ENCODE assay signal across 9 mouse cellular contexts in the genomic region with DNA sequence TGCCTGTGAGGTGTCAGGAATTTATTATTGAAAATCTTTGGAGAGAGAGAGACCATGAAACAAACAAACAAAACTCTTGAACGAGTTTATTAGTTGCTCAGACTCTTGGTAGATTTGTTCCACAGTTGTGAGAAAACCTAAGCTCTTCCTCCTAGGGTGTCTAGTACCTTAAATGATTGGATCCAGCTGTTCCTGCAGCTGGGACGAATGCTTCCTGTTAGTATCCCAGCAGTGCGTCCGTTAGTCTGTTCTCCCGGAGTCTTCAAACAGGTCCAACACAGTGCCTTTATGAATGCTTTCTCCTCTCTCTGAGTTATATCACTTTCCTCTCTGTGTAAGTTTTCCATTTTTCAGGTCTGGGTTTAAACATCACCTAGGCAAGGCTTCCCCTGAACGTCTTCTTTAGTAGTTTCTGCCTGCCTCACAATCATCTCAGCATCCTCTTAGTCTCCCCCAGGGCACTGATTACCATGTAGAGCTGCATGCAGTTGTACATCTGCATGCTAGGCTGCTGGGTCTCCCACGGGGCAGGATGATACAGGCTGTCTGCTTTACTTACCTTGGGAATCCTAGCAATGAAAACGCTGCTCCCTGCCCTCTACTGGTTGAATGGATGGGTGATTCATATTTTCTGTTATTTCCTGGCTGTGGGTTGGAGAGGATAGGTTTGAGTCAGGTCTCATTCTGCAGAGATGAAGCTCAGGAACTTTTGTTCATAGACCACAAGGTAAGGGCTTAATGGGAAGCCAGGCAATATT.
DNase-seq lines count a peak whose midpoint lies in the region; ATAC-seq lines count a peak whose summit lies in the region.
"Had no signal": no experiment of that assay in that cellular context is flagged by ENCODE, and none has a peak within 500 bp of the region (broad histone marks: within the 10 kb centered on the region; RNA-seq: fewer than 3 reads in every experiment).

No protein-coding gene starts in this region.

- H3K36me3 ChIP-seq in kidney, embryonic 14.5 days (ENCODE audit: control insufficient read depth, insufficient read depth, low read length), result no peaks in the 10 kb centered on the region
- H3K36me3 ChIP-seq in intestine, embryonic 16.5 days (ENCODE audit: control insufficient read depth, insufficient read depth, low read length), result no peaks in the 10 kb centered on the region

- ATAC-seq in kidney, embryonic 14.5 days (ENCODE audit: low FRiP score, low TSS enrichment), result peak; percentile 50; the same call in 1 of the 2 replicates
- peak; percentile 72; the same call in 1 of the 2 replicates for ATAC-seq in intestine, embryonic 16.5 days
- ATAC-seq in megakaryocyte progenitor cell, adult 5-6 weeks (replicated peaks; ENCODE audit: poor library complexity), result no peak
- ATAC-seq: inflammation-experienced regulatory T-cells, adult 6 months had no signal

- no peak overlapping the region for H3K27ac ChIP-seq in kidney, embryonic 14.5 days (ENCODE audit: low read depth, low read length)
- H3K27ac ChIP-seq in intestine, embryonic 16.5 days (ENCODE audit: low read length), result no peak overlapping the region

- H3K9me3 ChIP-seq in kidney, embryonic 14.5 days (ENCODE audit: control insufficient read depth, low read length), result no peaks in the 10 kb centered on the region
- H3K9me3 ChIP-seq in intestine, embryonic 16.5 days (ENCODE audit: control insufficient read depth, low read length), result no peaks in the 10 kb centered on the region
- H3K9me3 ChIP-seq: megakaryocyte, embryonic 14.5 days had no signal

- H3K4me1 ChIP-seq in kidney, embryonic 14.5 days (ENCODE audit: control insufficient read depth, insufficient read depth, low read length), result 0 out of 2 replicates have a peak, but pooled peaks cover 3% of the 10 kb centered on the region
- H3K4me1 ChIP-seq in intestine, embryonic 16.5 days (ENCODE audit: control insufficient read depth, insufficient read depth, low read length), result 0 out of 2 replicates have a peak, but pooled peaks cover 4% of the 10 kb centered on the region

- 27% methylated on average over 8 of the region's 8 CpGs for WGBS in kidney, embryonic 14.5 days
- 27% methylated on average over 8 of the region's 8 CpGs for WGBS in intestine, embryonic 16.5 days

- DNase-seq in kidney, adult 11 months, result no peak
- DNase-seq in 3T3-L1 (ENCODE audit: low read depth, low spot score) (peak; percentile 65), NIH3T3 (ENCODE audit: low read depth) (peak; percentile 58)
- no peak for DNase-seq in urinary bladder, adult 18-20 months (ENCODE audit: low spot score in 2 of 2)

- H3K27me3 ChIP-seq in kidney, embryonic 14.5 days (ENCODE audit: control insufficient read depth, insufficient read depth, low read length), result no peaks in the 10 kb centered on the region
- H3K27me3 ChIP-seq in intestine, embryonic 16.5 days (replicated peaks; ENCODE audit: control insufficient read depth, insufficient read depth, low read length), result no peaks in the 10 kb centered on the region

- no peak overlapping the region for H3K9ac ChIP-seq in kidney, embryonic 14.5 days (ENCODE audit: low read depth, low read length)
- no peak overlapping the region for H3K9ac ChIP-seq in intestine, embryonic 16.5 days (ENCODE audit: low read depth, low read length)

- H3K4me3 ChIP-seq in kidney, embryonic 14.5 days (ENCODE audit: low read length), result no peak overlapping the region
- no peak overlapping the region for H3K4me3 ChIP-seq in intestine, embryonic 16.5 days (ENCODE audit: low read length)
- H3K4me3 ChIP-seq: megakaryocyte, embryonic 14.5 days had no signal

- H3K4me2 ChIP-seq in kidney, embryonic 14.5 days (replicated peaks; ENCODE audit: low read depth, low read length), result no peak overlapping the region
- H3K4me2 ChIP-seq in intestine, embryonic 16.5 days (ENCODE audit: low read depth, low read length), result no peak overlapping the region

Comparison
In these comparisons a context has a peak if more than half of its experiments do, and no peak if none do; other contexts are left out.
1. DNase-seq: peak in 3T3-L1 (single experiment) and NIH3T3 (single experiment); none in kidney, adult 11 months (single experiment) and urinary bladder, adult 18-20 months (0 of 2).